Mouse (Mus musculus): Measurements from ENCODE around the gene Ier5. TPM values are rescaled to one million over a fixed set of nuclear protein-coding genes. Genes with fewer than 3 reads are reported as not detected.
A peak's percentile ranks its signal among the peaks of the same experiment; 100 is the strongest.

Ier5 gene
- polyA plus RNA-seq, 1 experiment from 2014 or later, result 4.8 TPM

- no peak for ATAC-seq
- Histone ChIP-seq H3K27ac (no peak overlapping the region), H3K9ac (no peak overlapping the region), H3K4me3 (replicated peaks) (no peak overlapping the region), H3K4me2 (replicated peaks) (no peak overlapping the region), H3K9me3 (no peaks in the 10 kb centered on the region), H3K36me3 (no peaks in the 10 kb centered on the region), H3K27me3 (replicated peaks) (no peaks in the 10 kb centered on the region), H3K4me1 (replicated peaks) (peaks cover 8% of the 10 kb centered on the region)
- 23% methylated on average over 3 of the region's 3 CpGs for WGBS
Measured at GRCm38 (mm10) chr1:155113946-155114345, 14.5 kb upstream of the Ier5 start.

- WGBS, result 89% methylated on average over 1 of the region's 1 CpGs
- ATAC-seq, result no peak
- H3K4me1 ChIP-seq (replicated peaks), result peaks cover 14% of the 10 kb centered on the region
Measured at GRCm38 (mm10) chr1:155112875-155113274, 13.4 kb upstream of the Ier5 start.

GRCm38 (mm10) chr1:155112118-155112517 is 12.7 kb upstream of the Ier5 start:
- no peaks in the 10 kb centered on the region for H3K27me3 ChIP-seq (replicated peaks)
- H3K36me3 ChIP-seq, result no peaks in the 10 kb centered on the region
- 50% methylated on average over 4 of the region's 4 CpGs for WGBS
- peaks cover 14% of the 10 kb centered on the region for H3K4me1 ChIP-seq (replicated peaks)
- H3K27ac ChIP-seq, result no peak overlapping the region
- ATAC-seq, result no peak
- no peaks in the 10 kb centered on the region for H3K9me3 ChIP-seq
- no peak overlapping the region for H3K9ac ChIP-seq
- no peak overlapping the region for H3K4me3 ChIP-seq (replicated peaks)
- H3K4me2 ChIP-seq (replicated peaks), result no peak overlapping the region

More at GRCm38 (mm10) chr1:155112875-155113274, 13.4 kb upstream of the Ier5 start:
- Histone ChIP-seq H3K4me3 (replicated peaks) (no peak overlapping the region), H3K9ac (no peak overlapping the region), H3K27me3 (replicated peaks) (no peaks in the 10 kb centered on the region), H3K4me2 (replicated peaks) (no peak overlapping the region), H3K36me3 (no peaks in the 10 kb centered on the region), H3K9me3 (no peaks in the 10 kb centered on the region), H3K27ac (no peak overlapping the region)

- Histone ChIP-seq H3K27me3 (replicated peaks) (no peaks in the 10 kb centered on the region), H3K9me3 (no peaks in the 10 kb centered on the region), H3K4me1 (replicated peaks) (peaks cover 14% of the 10 kb centered on the region), H3K36me3 (no peaks in the 10 kb centered on the region), H3K4me3 (replicated peaks) (no peak overlapping the region), H3K9ac (no peak overlapping the region), H3K27ac (no peak overlapping the region), H3K4me2 (replicated peaks) (no peak overlapping the region)
- no peak for ATAC-seq
- WGBS, result 59% methylated on average over 6 of the region's 6 CpGs
Measured at GRCm38 (mm10) chr1:155111491-155111890, 12.1 kb upstream of the Ier5 start.

GRCm38 (mm10) chr1:155109387-155110350 is 10.2 kb upstream of the Ier5 start:
- Histone ChIP-seq H3K9ac (no peak overlapping the region), H3K4me2 (replicated peaks) (peak overlapping the region; percentile 36; the same call in 1 of the 2 replicates)
- ATAC-seq, result no peak

GRCm38 (mm10) chr1:155108412-155108811 is 9.0 kb upstream of the Ier5 start:
- Histone ChIP-seq H3K4me1 (replicated peaks) (peaks cover 14% of the 10 kb centered on the region), H3K27me3 (replicated peaks) (no peaks in the 10 kb centered on the region), H3K9ac (no peak overlapping the region), H3K4me2 (replicated peaks) (no peak overlapping the region), H3K36me3 (no peaks in the 10 kb centered on the region), H3K9me3 (no peaks in the 10 kb centered on the region), H3K4me3 (replicated peaks) (no peak overlapping the region), H3K27ac (no peak overlapping the region)
- peak; percentile 61 for ATAC-seq
- 35% methylated on average over 4 of the region's 4 CpGs for WGBS

More at GRCm38 (mm10) chr1:155109387-155110350, 10.2 kb upstream of the Ier5 start:
- peak overlapping the region; percentile 59 for H3K27ac ChIP-seq
- H3K36me3 ChIP-seq, result no peaks in the 10 kb centered on the region
- H3K9me3 ChIP-seq, result no peaks in the 10 kb centered on the region
- H3K4me3 ChIP-seq (replicated peaks), result no peak overlapping the region
- WGBS, result 31% methylated on average over 18 of the region's 18 CpGs
- H3K4me1 ChIP-seq (replicated peaks), result peaks cover 14% of the 10 kb centered on the region
- no peaks in the 10 kb centered on the region for H3K27me3 ChIP-seq (replicated peaks)

- Histone ChIP-seq H3K4me2 (replicated peaks) (no peak overlapping the region), H3K4me3 (replicated peaks) (no peak overlapping the region), H3K4me1 (replicated peaks) (peaks cover 14% of the 10 kb centered on the region), H3K9me3 (no peaks in the 10 kb centered on the region), H3K36me3 (no peaks in the 10 kb centered on the region), H3K9ac (no peak overlapping the region), H3K27me3 (replicated peaks) (no peaks in the 10 kb centered on the region), H3K27ac (no peak overlapping the region)
- WGBS, result 21% methylated on average over 5 of the region's 5 CpGs
- ATAC-seq, result 0 out of 2 replicates have a peak, but pooled peaks have one; percentile 41
Measured at GRCm38 (mm10) chr1:155107843-155108242, 8.4 kb upstream of the Ier5 start.

GRCm38 (mm10) chr1:155106310-155106709 is 6.9 kb upstream of the Ier5 start:
- no peak for ATAC-seq
- no peak overlapping the region for H3K9ac ChIP-seq
- no peak overlapping the region for H3K27ac ChIP-seq
- WGBS, result 68% methylated on average over 1 of the region's 1 CpGs
- no peaks in the 10 kb centered on the region for H3K27me3 ChIP-seq (replicated peaks)
- H3K4me2 ChIP-seq (replicated peaks), result no peak overlapping the region
- H3K9me3 ChIP-seq, result no peaks in the 10 kb centered on the region
- H3K4me1 ChIP-seq (replicated peaks), result peaks cover 14% of the 10 kb centered on the region
- no peaks in the 10 kb centered on the region for H3K36me3 ChIP-seq
- H3K4me3 ChIP-seq (replicated peaks), result no peak overlapping the region

- H3K36me3 ChIP-seq, result no peaks in the 10 kb centered on the region
- no peak for ATAC-seq
- no peak overlapping the region for H3K9ac ChIP-seq
- H3K4me3 ChIP-seq (replicated peaks), result no peak overlapping the region
- H3K27ac ChIP-seq, result no peak overlapping the region
- H3K4me1 ChIP-seq (replicated peaks), result peaks cover 6% of the 10 kb centered on the region
- WGBS, result 83% methylated on average over 5 of the region's 5 CpGs
- H3K4me2 ChIP-seq (replicated peaks), result no peak overlapping the region
- no peaks in the 10 kb centered on the region for H3K27me3 ChIP-seq (replicated peaks)
- H3K9me3 ChIP-seq, result no peaks in the 10 kb centered on the region
Measured at GRCm38 (mm10) chr1:155103991-155104390, 4.6 kb upstream of the Ier5 start.

GRCm38 (mm10) chr1:155102631-155103030 is 3.2 kb upstream of the Ier5 start:
- Histone ChIP-seq H3K27ac (no peak overlapping the region), H3K36me3 (no peaks in the 10 kb centered on the region), H3K9me3 (no peaks in the 10 kb centered on the region), H3K9ac (no peak overlapping the region), H3K27me3 (replicated peaks) (no peaks in the 10 kb centered on the region), H3K4me3 (replicated peaks) (no peak overlapping the region), H3K4me1 (replicated peaks) (no peaks in the 10 kb centered on the region; the same call in 1 of the 2 replicates), H3K4me2 (replicated peaks) (no peak overlapping the region)
- ATAC-seq, result no peak
- 80% methylated on average over 4 of the region's 4 CpGs for WGBS

GRCm38 (mm10) chr1:155098486-155099279 is 753 bp downstream of the Ier5 start:
- no peaks in the 10 kb centered on the region for H3K27me3 ChIP-seq (replicated peaks)
- H3K4me1 ChIP-seq (replicated peaks), result peaks cover 4% of the 10 kb centered on the region
- peak; percentile 75 for ATAC-seq
- peak overlapping the region; percentile 94 for H3K4me3 ChIP-seq (replicated peaks)
- peak overlapping the region; percentile 97 for H3K9ac ChIP-seq
- H3K4me2 ChIP-seq (replicated peaks), result peak overlapping the region; percentile 77
- H3K9me3 ChIP-seq, result no peaks in the 10 kb centered on the region
- under 1% methylated on average over 93 of the region's 93 CpGs for WGBS
- H3K27ac ChIP-seq, result peak overlapping the region; percentile 84
- H3K36me3 ChIP-seq, result no peaks in the 10 kb centered on the region

- Histone ChIP-seq H3K4me2 (replicated peaks) (peak overlapping the region; percentile 77), H3K9ac (peak overlapping the region; percentile 97), H3K9me3 (no peaks in the 10 kb centered on the region), H3K36me3 (no peaks in the 10 kb centered on the region), H3K4me1 (replicated peaks) (peaks cover 11% of the 10 kb centered on the region), H3K27ac (peak overlapping the region; percentile 84), H3K27me3 (replicated peaks) (no peaks in the 10 kb centered on the region), H3K4me3 (replicated peaks) (peak overlapping the region; percentile 94)
- 0% methylated on average over 33 of the region's 33 CpGs for WGBS
- peak; percentile 31 for ATAC-seq
Measured at GRCm38 (mm10) chr1:155097931-155098485, 1.4 kb downstream of the Ier5 start.
